Mouse (Mus musculus) forebrain, embryonic 11.5 days (tissue): Measurements from ENCODE around the gene Tsen54. TPM values are rescaled to one million over a fixed set of nuclear protein-coding genes. Genes with fewer than 3 reads are reported as not detected.

Source experiments
- ATAC-seq: fragments of 200-750 bp; cut with Nextera tagmentation; replicated peaks from 2 replicates; pipeline ENCODE4 v1.8.0; 2017; ENCODE audit warnings: moderate TSS enrichment; ENCODE audit not compliant: low FRiP score
- DNase-seq: peaks from one replicate; pipeline ENCODE4 v3.0.0-alpha.2; 2017; ENCODE audit warnings: low spot score
- H3K27ac ChIP-seq: fragments of 300-500 bp; sonication (generic); 2 replicates; pipeline ENCODE4 v1.5.1; 2014; ENCODE audit warnings: low read depth, low read length
- H3K27me3 ChIP-seq: fragments of 300-500 bp; sonication (generic); 2 replicates; pipeline ENCODE4 v1.6.1; 2014; ENCODE audit warnings: mild to moderate bottlenecking, low read length, mixed read lengths; ENCODE audit not compliant: control insufficient read depth, insufficient read depth
- H3K36me3 ChIP-seq: fragments of 300-500 bp; sonication (generic); 2 replicates; pipeline ENCODE4 v1.6.1; 2014; ENCODE audit warnings: mild to moderate bottlenecking, low read length, moderate library complexity, mixed read lengths; ENCODE audit not compliant: control insufficient read depth, insufficient read depth
- H3K4me1 ChIP-seq: fragments of 300-500 bp; sonication (generic); replicated peaks from 2 replicates; pipeline ENCODE4 v1.6.1; 2014; ENCODE audit warnings: low read length, mixed read lengths; ENCODE audit not compliant: control insufficient read depth, insufficient read depth
- H3K4me2 ChIP-seq: fragments of 300-500 bp; sonication (generic); 2 replicates; pipeline ENCODE4 v1.6.1; 2014; ENCODE audit warnings: low read depth, mild to moderate bottlenecking, low read length, moderate library complexity, mixed read lengths; ENCODE audit not compliant: severe bottlenecking
- H3K4me3 ChIP-seq: fragments of 300-500 bp; sonication (generic); 2 replicates; pipeline ENCODE4 v1.5.1; 2014; ENCODE audit warnings: low read depth, low read length
- H3K9ac ChIP-seq: fragments of 300-500 bp; sonication (generic); 2 replicates; pipeline ENCODE4 v1.6.1; 2014; ENCODE audit warnings: low read length
- H3K9me3 ChIP-seq: fragments of 300-500 bp; sonication (generic); 2 replicates; pipeline ENCODE4 v1.6.1; 2016; ENCODE audit warnings: low read length, mixed read lengths; ENCODE audit not compliant: control insufficient read depth
- WGBS: fragments of 180-500 bp; shearing (Covaris S2); extraction: QIAGEN DNeasy Blood & Tissue Kit; methylation state at CpG from one replicate; pipeline ENCODE4 v1.1.7; 2014; 5-methylcytosine and 5-hydroxymethylcytosine counted together
- polyA plus RNA-seq: library from polyadenylated mRNA; unstranded; fragments of >200 nt; fragmentation: Nextera tagmentation; extraction: Ambion mirVana; gene quantifications from 2 replicates; pipeline ENCODE4 v1.2.1, GENCODE M21; 2014

Tsen54 gene
- polyA plus RNA-seq, 1 experiment from 2014 or later, result 33.4 TPM

- DNase-seq (peak; percentile 70), ATAC-seq (no peak)
- WGBS, result 75% methylated on average over 10 of the region's 10 CpGs
- Histone ChIP-seq H3K4me2 (peak overlapping the region; percentile 18; the same call in 1 of the 2 replicates), H3K27me3 (no peaks in the 10 kb centered on the region), H3K4me3 (no peak overlapping the region), H3K9ac (peak overlapping the region; percentile 5), H3K36me3 (peaks cover 3% of the 10 kb centered on the region; the same call in 1 of the 2 replicates), H3K9me3 (no peaks in the 10 kb centered on the region), H3K4me1 (peaks cover 28% of the 10 kb centered on the region), H3K27ac (peak overlapping the region; percentile 37; the same call in 1 of the 2 replicates)
Measured at GRCm38 (mm10) chr11:115808696-115809310, 5.7 kb upstream of the Tsen54 start.

GRCm38 (mm10) chr11:115809311-115809781 is 5.2 kb upstream of the Tsen54 start:
- 76% methylated on average over 8 of the region's 8 CpGs for WGBS
- ATAC-seq, result no peak
- H3K36me3 ChIP-seq, result peaks cover 3% of the 10 kb centered on the region; the same call in 1 of the 2 replicates

DNA sequence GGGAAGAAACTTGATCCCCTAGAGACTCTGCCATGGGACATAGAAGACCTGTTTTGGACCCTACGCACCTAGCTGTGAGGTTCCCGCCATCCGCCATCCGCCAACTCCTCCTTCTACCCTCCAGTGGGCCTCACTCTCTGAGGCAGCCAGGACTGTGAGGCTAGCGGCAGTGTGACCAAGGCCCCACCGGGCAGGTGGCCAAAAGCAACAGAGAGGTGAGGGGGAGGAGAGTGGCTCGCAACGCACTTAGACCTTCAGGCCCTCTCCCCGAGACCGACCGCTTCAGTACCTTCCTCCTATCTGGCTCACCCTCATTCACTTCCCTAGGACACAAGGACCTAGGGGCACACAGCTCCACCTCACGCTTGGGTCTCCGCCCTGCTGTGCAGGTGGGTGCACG is 4.1 kb upstream of the Tsen54 start:
- Histone ChIP-seq H3K4me3 (no peak overlapping the region), H3K4me2 (peak overlapping the region; percentile 12; the same call in 1 of the 2 replicates), H3K9ac (no peak overlapping the region), H3K27me3 (no peaks in the 10 kb centered on the region), H3K4me1 (peaks cover 31% of the 10 kb centered on the region), H3K27ac (no peak overlapping the region), H3K36me3 (no peaks in the 10 kb centered on the region; the same call in 1 of the 2 replicates), H3K9me3 (no peaks in the 10 kb centered on the region)
- 88% methylated on average over 14 of the region's 14 CpGs for WGBS
- ATAC-seq, result no peak
- no peak for DNase-seq

More at GRCm38 (mm10) chr11:115809311-115809781, 5.2 kb upstream of the Tsen54 start:
- Histone ChIP-seq H3K27me3 (no peaks in the 10 kb centered on the region), H3K27ac (no peak overlapping the region; the same call in none of the 2 replicates), H3K4me2 (no peak overlapping the region), H3K4me1 (peaks cover 31% of the 10 kb centered on the region), H3K9ac (no peak overlapping the region), H3K4me3 (no peak overlapping the region), H3K9me3 (no peaks in the 10 kb centered on the region)
- DNase-seq, result no peak

DNA sequence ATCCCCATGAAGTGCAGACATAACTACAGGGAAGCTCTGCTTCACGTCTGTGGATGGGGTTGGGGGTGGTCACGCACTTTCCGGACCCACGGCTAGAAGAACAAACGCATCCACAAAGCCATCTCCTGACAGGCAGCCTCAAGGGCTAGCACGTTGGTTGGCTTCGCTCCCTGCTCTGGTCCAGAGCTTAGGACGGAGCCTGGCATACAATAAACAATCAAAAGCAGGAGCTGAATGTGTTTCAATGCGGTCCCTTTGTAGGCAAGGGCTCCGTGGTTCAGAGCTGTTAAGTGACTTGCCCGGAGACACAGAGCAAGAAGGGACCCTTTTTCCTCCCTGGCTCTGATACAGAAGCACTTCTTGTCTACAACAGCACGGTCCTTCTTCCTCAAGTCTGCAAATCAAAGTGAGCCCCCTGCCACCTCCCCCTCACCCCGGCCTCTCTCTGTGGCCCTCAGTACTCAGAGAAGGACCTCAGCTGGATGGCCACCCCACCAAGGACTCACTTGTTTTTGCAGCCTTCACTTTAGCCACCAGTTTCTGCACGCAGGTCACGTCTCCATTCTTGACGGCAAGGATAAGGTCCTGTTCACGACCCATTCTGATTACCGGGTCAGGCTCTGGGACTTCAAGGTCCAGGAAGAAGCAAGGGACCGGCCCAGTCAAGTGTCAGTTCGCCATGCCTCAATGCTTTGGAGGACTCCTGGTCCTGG is 3.0 kb upstream of the Tsen54 start:
- no peaks in the 10 kb centered on the region; the same call in 1 of the 2 replicates for H3K36me3 ChIP-seq
- H3K4me3 ChIP-seq, result peak overlapping the region; percentile 91
- H3K9ac ChIP-seq, result peak overlapping the region; percentile 87
- no peaks in the 10 kb centered on the region for H3K9me3 ChIP-seq
- H3K27ac ChIP-seq, result no peak overlapping the region
- ATAC-seq, result no peak
- H3K27me3 ChIP-seq, result no peaks in the 10 kb centered on the region
- 90% methylated on average over 20 of the region's 20 CpGs for WGBS
- H3K4me2 ChIP-seq, result peak overlapping the region; percentile 84
- no peak for DNase-seq
- H3K4me1 ChIP-seq, result peaks cover 33% of the 10 kb centered on the region

DNA sequence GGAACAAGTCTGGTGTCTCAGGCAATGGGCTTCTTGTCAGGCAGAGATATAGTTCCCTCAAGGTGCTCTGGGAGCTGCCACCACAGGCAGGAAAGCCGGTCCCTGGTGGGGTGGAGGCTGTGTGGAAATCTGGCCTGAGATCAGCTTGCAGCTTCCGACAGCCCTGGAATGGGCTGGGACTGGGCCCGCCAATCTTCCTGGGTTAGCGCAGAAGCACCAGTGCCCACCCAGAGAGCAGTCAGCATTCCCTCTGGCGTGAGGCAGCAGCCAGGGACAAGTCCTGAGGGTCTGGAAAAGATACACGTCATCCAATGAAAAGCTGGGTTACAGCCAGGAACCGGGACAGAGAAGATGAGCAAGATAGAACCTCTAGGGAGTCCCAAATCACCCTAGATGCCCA is 2.4 kb upstream of the Tsen54 start:
- WGBS, result 53% methylated on average over 7 of the region's 7 CpGs
- Histone ChIP-seq H3K4me1 (peaks cover 33% of the 10 kb centered on the region), H3K4me2 (peak overlapping the region; percentile 84), H3K9me3 (no peaks in the 10 kb centered on the region), H3K4me3 (peak overlapping the region; percentile 91), H3K9ac (peak overlapping the region; percentile 87), H3K27me3 (no peaks in the 10 kb centered on the region), H3K27ac (no peak overlapping the region), H3K36me3 (no peaks in the 10 kb centered on the region; the same call in 1 of the 2 replicates)
- ATAC-seq (no peak), DNase-seq (no peak)

GRCm38 (mm10) chr11:115812533-115813420 is 1.7 kb upstream of the Tsen54 start:
- Histone ChIP-seq H3K4me1 (peaks cover 28% of the 10 kb centered on the region), H3K27ac (peak overlapping the region; percentile 59), H3K36me3 (no peaks in the 10 kb centered on the region; the same call in 1 of the 2 replicates), H3K9me3 (no peaks in the 10 kb centered on the region), H3K4me2 (peak overlapping the region; percentile 84), H3K4me3 (peak overlapping the region; percentile 91), H3K9ac (peak overlapping the region; percentile 87), H3K27me3 (no peaks in the 10 kb centered on the region)
- DNase-seq (peak; percentile 83), ATAC-seq (peak; percentile 39)
- WGBS, result 4% methylated on average over 28 of the region's 28 CpGs

- Histone ChIP-seq H3K4me2 (peak within 1 kb of the TSS; percentile 84), H3K36me3 (no peaks in the 10 kb centered on the region; the same call in 1 of the 2 replicates), H3K27me3 (no peaks in the 10 kb centered on the region), H3K9ac (peak within 1 kb of the TSS; percentile 87), H3K4me1 (peaks cover 19% of the 10 kb centered on the region), H3K4me3 (peak within 1 kb of the TSS; percentile 91), H3K9me3 (no peaks in the 10 kb centered on the region), H3K27ac (peak within 1 kb of the TSS; percentile 59)
- ATAC-seq (peak; percentile 90), DNase-seq (peak; percentile 100)
- WGBS, result under 1% methylated on average over 44 of the region's 44 CpGs
Measured at GRCm38 (mm10) chr11:115813507-115814296, 822 bp upstream of the Tsen54 start, which contains the start of gene Caskin2. Gene Caskin2 (minus strand): TSS chr11:115813639.
